Mouse (Mus musculus) regulatory T cell (primary cell): ENCODE measurements around the gene Tubg1.

ENCODE experiments used
- in situ Hi-C: fragments of 300-600 bp; cut with MboI, MseI; formaldehyde crosslinking; loops from one replicate; pipeline ENCODE4 v1.15.1; 2025; ENCODE audit warnings: high pct_unique_total_duplicates

Tubg1 gene

DNA sequence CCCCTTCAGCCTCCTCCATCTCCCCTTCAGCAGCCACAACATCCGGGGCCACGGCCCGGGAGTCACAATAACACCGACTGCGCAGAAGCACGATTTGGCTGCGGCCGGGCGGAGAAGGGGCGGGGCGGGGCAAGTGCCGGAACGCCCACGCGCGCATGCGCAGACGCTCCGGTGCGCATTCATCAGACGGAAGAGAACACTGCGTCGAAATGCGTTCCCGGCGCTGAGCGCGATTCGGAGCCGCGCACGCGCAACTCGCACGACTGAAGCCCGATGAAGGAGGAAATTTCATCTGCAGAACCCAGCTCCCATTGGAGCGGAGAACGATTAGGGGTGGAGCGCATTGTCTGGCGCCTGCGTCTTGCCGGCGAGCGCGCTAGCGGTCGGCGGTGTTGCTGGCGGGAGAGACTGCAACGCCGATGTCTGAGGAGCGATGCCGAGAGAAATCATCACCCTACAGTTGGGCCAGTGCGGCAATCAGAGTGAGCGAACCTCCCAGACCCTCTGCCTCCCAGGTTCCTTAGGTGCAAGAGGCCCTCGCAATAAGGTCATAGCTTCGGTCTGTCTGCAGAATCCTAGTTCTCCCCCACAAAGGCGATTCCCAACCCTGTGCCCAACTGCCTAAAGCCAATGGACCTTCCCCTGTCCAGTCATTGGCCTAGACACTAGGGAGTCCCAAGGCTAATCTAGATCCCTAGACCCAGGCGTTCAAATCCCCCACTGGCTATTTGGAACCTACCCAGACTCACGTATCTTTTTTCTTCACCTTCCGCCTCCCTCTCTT lies at the start of gene Tubg1, which contains the start of gene Retreg3:
Gene Tubg1, plus strand, starts transcription at position 178 of the 784 bp plus-strand sequence.
Gene Retreg3, minus strand, starts transcription at position 133 of the 784 bp plus-strand sequence.
- in situ Hi-C loops, result loop anchor here (5.0 kb wide), 2 partner anchors 33 to 42 kb away; partner anchors contain the start of gene Mlx

- in situ Hi-C loops, result no loop called here
These were observed 49.6 kb upstream of the Tubg1 start for GRCm38 (mm10) chr11:101070189-101070527.

DNA sequence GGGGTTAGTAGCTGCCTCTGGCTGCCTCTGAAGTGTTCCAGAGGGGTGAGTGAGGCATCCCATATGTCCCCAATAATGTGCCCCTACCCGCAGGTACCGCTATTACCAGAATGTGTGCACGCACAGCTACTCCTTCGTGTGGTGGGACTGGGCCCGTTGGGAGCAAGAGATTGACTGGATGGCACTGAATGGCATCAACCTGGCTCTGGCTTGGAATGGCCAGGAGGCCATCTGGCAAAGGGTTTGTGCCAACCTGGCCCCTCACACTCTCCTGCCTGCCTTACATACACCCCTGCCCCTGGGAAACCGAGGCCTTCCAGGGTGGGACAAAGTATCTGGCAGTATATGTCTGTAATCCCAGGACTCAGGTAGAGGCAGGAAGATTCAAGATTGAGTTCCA lies 48.8 kb upstream of the Tubg1 start:
- in situ Hi-C loops, result no loop called here

DNA sequence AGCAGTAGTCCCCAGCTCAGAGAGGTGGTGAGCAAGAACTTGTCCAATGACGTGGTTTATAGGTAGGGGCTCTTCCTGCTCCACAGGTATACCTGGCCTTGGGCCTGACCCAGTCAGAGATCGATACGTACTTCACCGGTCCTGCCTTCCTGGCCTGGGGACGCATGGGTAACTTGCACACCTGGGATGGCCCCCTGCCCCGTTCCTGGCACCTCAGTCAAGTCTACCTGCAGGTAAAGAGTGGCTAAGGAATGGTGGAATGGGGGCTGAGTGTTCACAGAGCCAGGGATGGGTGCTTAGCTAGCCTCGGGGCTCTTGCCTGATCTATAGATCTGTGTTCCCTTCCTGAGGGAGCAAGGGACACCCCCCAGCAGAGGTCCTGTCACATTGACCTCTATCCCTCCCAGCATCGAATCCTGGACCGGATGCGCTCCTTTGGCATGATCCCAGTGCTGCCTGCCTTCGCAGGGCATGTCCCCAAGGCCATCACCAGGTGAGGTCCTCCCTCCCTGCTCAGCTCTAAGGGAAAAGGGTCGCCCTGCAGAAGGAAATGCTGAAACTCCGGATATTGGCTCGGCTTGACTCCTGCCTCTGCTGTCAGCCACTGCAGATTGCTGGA lies 47.8 kb upstream of the Tubg1 start:
- in situ Hi-C loops, result no loop called here

GRCm38 (mm10) chr11:101078121-101078520 lies 41.6 kb upstream of the Tubg1 start, which contains the start of gene Hsd17b1:
Hsd17b1 (plus strand) TSS chr11:101078411.
- in situ Hi-C loops, result no loop called here

GRCm38 (mm10) chr11:101079746-101080145 lies 40.0 kb upstream of the Tubg1 start:
- in situ Hi-C loops, result no loop called here

DNA sequence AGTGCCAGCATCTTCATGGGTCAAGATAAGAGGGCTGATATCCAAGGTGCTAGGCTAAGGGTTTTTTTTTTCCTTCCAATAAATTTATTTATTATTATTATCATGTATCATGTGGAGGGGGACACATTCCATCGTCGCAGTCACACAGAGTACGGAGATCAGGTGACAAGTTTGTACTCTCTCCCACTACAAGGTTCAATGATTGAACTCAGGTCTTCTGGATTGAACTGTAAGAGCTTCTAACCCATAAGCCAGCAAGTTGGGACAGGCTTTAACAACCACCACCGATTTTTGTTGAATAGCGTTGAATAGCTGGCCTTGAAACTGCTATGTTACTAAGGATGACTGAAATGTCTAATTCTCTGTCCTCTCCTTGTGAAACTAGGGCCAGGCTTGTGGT lies 39.3 kb upstream of the Tubg1 start:
- in situ Hi-C loops, result no loop called here

DNA sequence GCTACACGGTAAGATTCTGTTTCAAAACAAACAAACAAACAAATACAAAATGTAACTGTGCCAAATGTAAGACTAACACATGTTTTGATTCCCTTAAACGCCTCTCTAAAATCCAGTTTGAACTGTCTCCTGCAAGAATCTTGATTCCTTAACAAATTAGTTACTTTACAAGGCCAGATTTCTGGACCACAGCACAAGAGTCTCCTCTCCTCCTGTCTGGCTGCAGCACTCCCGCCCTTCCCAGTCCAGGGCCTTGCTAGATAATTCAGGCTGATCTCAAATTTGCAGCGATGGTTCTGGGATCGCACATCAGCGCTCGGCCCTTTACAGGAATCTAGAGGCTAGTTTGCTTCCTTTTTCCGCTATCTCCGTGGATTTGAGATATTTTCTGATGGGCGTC lies 38.1 kb upstream of the Tubg1 start:
- in situ Hi-C loops, result no loop called here

GRCm38 (mm10) chr11:101082208-101083082 lies 37.3 kb upstream of the Tubg1 start, which contains the start of gene Coasy:
Coasy (plus strand) TSS chr11:101082565.
- in situ Hi-C loops, result no loop called here

- in situ Hi-C loops, result no loop called here
These were observed 36.5 kb upstream of the Tubg1 start for GRCm38 (mm10) chr11:101083083-101083697.

DNA sequence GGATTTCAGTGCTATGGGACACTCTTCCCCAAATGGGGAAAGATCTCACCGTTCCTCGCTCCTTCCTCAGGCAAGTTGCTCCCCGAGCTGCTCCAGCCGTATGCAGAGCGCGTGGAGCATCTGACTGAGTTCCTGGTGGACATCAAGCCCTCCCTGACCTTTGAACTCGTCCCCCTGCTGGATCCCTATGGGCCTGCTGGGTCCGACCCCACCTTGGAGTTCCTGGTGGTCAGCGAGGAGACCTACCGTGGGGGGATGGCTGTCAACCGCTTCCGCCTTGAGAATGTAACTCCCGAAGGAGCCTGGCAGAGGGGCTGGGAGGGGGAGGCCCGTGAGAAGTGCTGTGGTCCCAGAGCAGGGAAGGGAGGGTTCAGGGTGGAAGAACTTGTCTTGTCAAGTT lies 35.5 kb upstream of the Tubg1 start:
- in situ Hi-C loops, result no loop called here

- in situ Hi-C loops, result loop anchor here (5.0 kb wide), 1 partner anchor 37 kb away; no protein-coding TSS in a partner anchor
These were observed 34.9 kb upstream of the Tubg1 start for GRCm38 (mm10) chr11:101084811-101085210.

DNA sequence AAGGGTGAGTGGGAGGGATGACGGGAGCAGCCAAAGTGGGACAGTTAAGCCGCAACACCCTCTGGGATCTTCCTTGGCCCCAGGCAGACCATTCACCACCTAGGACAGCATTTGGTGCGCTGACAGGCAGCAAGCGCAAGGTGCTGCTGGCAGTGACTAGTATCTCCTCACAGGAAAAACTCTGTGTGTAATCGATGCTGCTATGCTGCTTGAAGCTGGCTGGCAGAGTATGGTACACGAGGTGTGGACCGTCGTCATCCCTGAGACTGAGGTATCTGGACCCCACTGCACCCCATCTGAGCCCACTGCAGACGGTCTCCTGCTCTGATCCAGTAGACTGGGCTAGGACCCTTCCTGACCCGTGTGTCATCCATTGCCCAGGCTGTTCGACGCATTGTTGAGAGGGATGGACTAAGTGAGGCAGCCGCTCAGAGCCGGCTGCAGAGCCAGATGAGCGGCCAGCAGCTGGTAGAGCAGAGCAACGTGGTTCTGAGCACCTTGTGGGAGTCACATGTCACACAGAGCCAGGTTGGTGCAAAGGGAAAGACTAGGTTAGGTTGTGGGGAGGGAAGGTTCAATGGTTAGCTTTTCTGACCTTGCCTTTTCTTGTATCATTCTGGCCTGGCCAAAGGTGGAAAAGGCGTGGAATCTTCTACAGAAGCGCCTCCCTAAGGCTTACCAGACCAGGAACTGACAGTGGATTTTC lies 34.0 kb upstream of the Tubg1 start:
- in situ Hi-C loops, result loop anchor here (5.0 kb wide), 1 partner anchor 37 kb away; no protein-coding TSS in a partner anchor

- in situ Hi-C loops, result loop anchor here (5.0 kb wide), 1 partner anchor 36 kb away; no protein-coding TSS in a partner anchor
These were observed 33.4 kb upstream of the Tubg1 start for GRCm38 (mm10) chr11:101086323-101086674.

GRCm38 (mm10) chr11:101086756-101087681 lies 32.7 kb upstream of the Tubg1 start, which contains the start of gene Mlx:
Mlx (plus strand) TSS chr11:101087277.
- in situ Hi-C loops, result loop anchor here (5.0 kb wide), 1 partner anchor 35 kb away; no protein-coding TSS in a partner anchor

- in situ Hi-C loops, result loop anchor here (5.0 kb wide), 1 partner anchor 35 kb away; no protein-coding TSS in a partner anchor
These were observed 32.1 kb upstream of the Tubg1 start for GRCm38 (mm10) chr11:101087682-101088055.

DNA sequence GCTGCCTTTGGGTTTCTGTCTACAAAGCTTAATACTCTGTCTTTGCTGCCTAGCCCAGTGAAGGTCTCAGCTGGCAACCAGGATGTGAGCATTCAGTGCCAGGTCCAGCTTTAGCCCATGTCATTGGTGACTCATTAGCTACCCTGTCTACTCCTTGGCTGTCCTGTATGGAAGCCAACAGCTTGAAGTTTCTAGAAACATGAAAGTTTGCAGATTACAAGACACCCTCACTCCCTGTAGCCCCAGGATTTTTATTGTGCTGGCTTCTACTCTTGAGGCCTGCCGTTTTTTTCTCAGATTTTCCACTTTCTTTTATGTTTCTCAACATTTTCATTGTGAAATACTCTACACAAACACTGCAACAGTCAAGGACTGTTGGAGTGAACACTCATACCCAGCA lies 29.8 kb upstream of the Tubg1 start:
- in situ Hi-C loops, result loop anchor here (5.0 kb wide), 1 partner anchor 32 kb away; no protein-coding TSS in a partner anchor

- in situ Hi-C loops, result no loop called here
These were observed 24.8 kb upstream of the Tubg1 start for GRCm38 (mm10) chr11:101094930-101095313.

- in situ Hi-C loops, result no loop called here
These were observed 24.3 kb upstream of the Tubg1 start, which contains the start of gene Psmc3ip for GRCm38 (mm10) chr11:101095314-101096024. Psmc3ip (minus strand) TSS chr11:101095436.
